Mouse (Mus musculus): Measurements from ENCODE around the gene Nfe2l3.
"Not testable (repeated sequence)": the region's sequence is repeated elsewhere in the genome, so short reads cannot be mapped to it uniquely, and the experiment has no call there.

Gene Nfe2l3

GRCm38 (mm10) chr6:51432535-51433397 is at the start of gene Nfe2l3:
Nfe2l3 (plus strand) TSS chr6:51432670.
- DNase-seq = peak; percentile 64

GRCm38 (mm10) chr6:51383769-51384755 is 48.4 kb upstream of the Nfe2l3 start:
- peak; percentile 91 for DNase-seq

GRCm38 (mm10) chr6:51390505-51390904 is 42.0 kb upstream of the Nfe2l3 start:
- DNase-seq = no peak

GRCm38 (mm10) chr6:51391816-51392490 is 40.5 kb upstream of the Nfe2l3 start:
- peak; percentile 16 for DNase-seq

GRCm38 (mm10) chr6:51393341-51394128 is 38.9 kb upstream of the Nfe2l3 start:
- no peak for DNase-seq

GRCm38 (mm10) chr6:51394367-51394766 is 38.1 kb upstream of the Nfe2l3 start:
- DNase-seq = not testable (repeated sequence)

- not testable (repeated sequence) for DNase-seq
These were observed 37.5 kb upstream of the Nfe2l3 start for GRCm38 (mm10) chr6:51394963-51395362.

GRCm38 (mm10) chr6:51395486-51395885 is 37.0 kb upstream of the Nfe2l3 start:
- no peak for DNase-seq

GRCm38 (mm10) chr6:51399113-51399518 is 33.4 kb upstream of the Nfe2l3 start:
- DNase-seq = peak; percentile 57

- no peak for DNase-seq
These were observed 31.2 kb upstream of the Nfe2l3 start for GRCm38 (mm10) chr6:51401294-51401693.

- no peak for DNase-seq
These were observed 28.9 kb upstream of the Nfe2l3 start for GRCm38 (mm10) chr6:51403598-51403997.

GRCm38 (mm10) chr6:51404502-51404901 is 28.0 kb upstream of the Nfe2l3 start:
- DNase-seq = no peak

- no peak for DNase-seq
These were observed 16.0 kb upstream of the Nfe2l3 start for GRCm38 (mm10) chr6:51416433-51416832.

GRCm38 (mm10) chr6:51417306-51417936 is 15.0 kb upstream of the Nfe2l3 start:
- DNase-seq = no peak

GRCm38 (mm10) chr6:51423466-51424122 is 8.9 kb upstream of the Nfe2l3 start:
- DNase-seq = no peak

- no peak for DNase-seq
These were observed 7.9 kb upstream of the Nfe2l3 start for GRCm38 (mm10) chr6:51424537-51424936.

GRCm38 (mm10) chr6:51434270-51434669 is 1.8 kb downstream of the Nfe2l3 start:
- DNase-seq = no peak

GRCm38 (mm10) chr6:51437665-51438064 is 5.2 kb downstream of the Nfe2l3 start:
- peak; percentile 54 for DNase-seq

GRCm38 (mm10) chr6:51438826-51439330 is 6.4 kb downstream of the Nfe2l3 start:
- DNase-seq = no peak

GRCm38 (mm10) chr6:51442191-51442835 is 9.8 kb downstream of the Nfe2l3 start:
- no peak for DNase-seq
